Mouse (Mus musculus) testis, adult 2 months (tissue): ENCODE measurements around the gene Trim40. TPM values are rescaled to one million over a fixed set of nuclear protein-coding genes. Genes with fewer than 3 reads are reported as not detected.

Source experiments
- H3K27ac ChIP-seq: fragments of 200-500 bp; 2 replicates; pipeline ENCODE4 v1.5.1; 2012; ENCODE audit warnings: low read depth, low read length; ENCODE audit not compliant: control insufficient read depth, insufficient read depth
- H3K27me3 ChIP-seq: fragments of 200-500 bp; 2 replicates; pipeline ENCODE4 v1.6.1; 2012; ENCODE audit warnings: mild to moderate bottlenecking, low read length, moderate library complexity; ENCODE audit not compliant: control insufficient read depth, insufficient read depth
- H3K36me3 ChIP-seq: fragments of 200-500 bp; 2 replicates; pipeline ENCODE4 v1.6.1; 2012; ENCODE audit warnings: mild to moderate bottlenecking, low read length; ENCODE audit not compliant: control insufficient read depth, insufficient read depth
- H3K4me1 ChIP-seq: fragments of 200-500 bp; 2 replicates; pipeline ENCODE4 v1.6.1; 2012; ENCODE audit warnings: low read length; ENCODE audit not compliant: control insufficient read depth, insufficient read depth
- H3K4me3 ChIP-seq: fragments of 200-500 bp; 2 replicates; pipeline ENCODE4 v1.5.1; 2012; ENCODE audit warnings: low read depth, mild to moderate bottlenecking, low read length, moderate library complexity, mixed read lengths; ENCODE audit not compliant: control insufficient read depth
- CTCF ChIP-seq: fragments of 200-500 bp; IDR thresholded peaks from 2 replicates; pipeline ENCODE4 v1.5.1; 2012; ENCODE audit warnings: low read depth, mild to moderate bottlenecking, inconsistent platforms, low read length, moderate library complexity; ENCODE audit not compliant: control insufficient read depth, insufficient read depth, insufficient replicate concordance
- POLR2A ChIP-seq: fragments of 200-500 bp; IDR thresholded peaks from 2 replicates; pipeline ENCODE4 v1.6.1; 2012; ENCODE audit warnings: low read depth, mild to moderate bottlenecking, inconsistent platforms, low read length, moderate library complexity; ENCODE audit not compliant: control insufficient read depth
- polyA plus RNA-seq: library from polyadenylated mRNA; depleted of rRNA; stranded (reverse); fragments of >200 nt; gene quantifications from 2 replicates; pipeline ENCODE4 v1.2.3, GENCODE M21; 2012

Trim40 gene
- polyA plus RNA-seq, 1 experiment = not detected

GRCm38 (mm10) chr17:36869284-36869954 lies 20.5 kb downstream of the Trim40 start, which contains the start of gene Trim10:
Gene Trim10 (plus strand): TSS chr17:36869574.
- H3K27ac ChIP-seq = no peak within 1 kb of the TSS
- no peak for TF ChIP-seq POLR2A
- TF ChIP-seq CTCF = no peak
- H3K4me1 ChIP-seq = peaks cover 12% of the 10 kb centered on the region
- no peaks in the 10 kb centered on the region for H3K36me3 ChIP-seq
- H3K27me3 ChIP-seq = no peaks in the 10 kb centered on the region
- peak within 1 kb of the TSS; percentile 3 for H3K4me3 ChIP-seq

- Histone ChIP-seq H3K4me1 (peaks cover 12% of the 10 kb centered on the region), H3K36me3 (no peaks in the 10 kb centered on the region), H3K4me3 (no peak overlapping the region), H3K27me3 (no peaks in the 10 kb centered on the region), H3K27ac (no peak overlapping the region)
- TF ChIP-seq POLR2A (no peak), CTCF (no peak)
Measured at GRCm38 (mm10) chr17:36868836-36869235, 21.1 kb downstream of the Trim40 start.

- no peak within 1 kb of the TSS for H3K4me3 ChIP-seq
- no peak within 1 kb of the TSS for H3K27ac ChIP-seq
Measured at GRCm38 (mm10) chr17:36866719-36867527, 23.0 kb downstream of the Trim40 start, which contains the start of gene Trim15. Gene Trim15 (minus strand): TSS chr17:36867210.

GRCm38 (mm10) chr17:36861680-36862079 lies 28.2 kb downstream of the Trim40 start:
- H3K36me3 ChIP-seq = no peaks in the 10 kb centered on the region
- H3K27ac ChIP-seq = no peak overlapping the region
- H3K4me3 ChIP-seq = no peak overlapping the region
- peaks cover 2% of the 10 kb centered on the region; the same call in 1 of the 2 replicates for H3K4me1 ChIP-seq
- TF ChIP-seq POLR2A = no peak
- TF ChIP-seq CTCF = no peak
- no peaks in the 10 kb centered on the region for H3K27me3 ChIP-seq

More at GRCm38 (mm10) chr17:36866719-36867527, 23.0 kb downstream of the Trim40 start, which contains the start of gene Trim15:
- no peak for TF ChIP-seq POLR2A
- TF ChIP-seq CTCF = no peak
- H3K4me1 ChIP-seq = peaks cover 12% of the 10 kb centered on the region
- H3K36me3 ChIP-seq = no peaks in the 10 kb centered on the region
- no peaks in the 10 kb centered on the region for H3K27me3 ChIP-seq

- Histone ChIP-seq H3K27ac (no peak overlapping the region), H3K4me3 (no peak overlapping the region), H3K36me3 (no peaks in the 10 kb centered on the region), H3K4me1 (no peaks in the 10 kb centered on the region), H3K27me3 (no peaks in the 10 kb centered on the region)
- no peak for TF ChIP-seq CTCF
- TF ChIP-seq POLR2A = no peak
Measured at GRCm38 (mm10) chr17:36858181-36858580, 31.7 kb downstream of the Trim40 start.

GRCm38 (mm10) chr17:36856236-36856635 lies 33.7 kb downstream of the Trim40 start:
- no peak overlapping the region for H3K4me3 ChIP-seq
- no peaks in the 10 kb centered on the region for H3K27me3 ChIP-seq
- no peak overlapping the region for H3K27ac ChIP-seq
- no peaks in the 10 kb centered on the region for H3K36me3 ChIP-seq
- no peaks in the 10 kb centered on the region for H3K4me1 ChIP-seq
- TF ChIP-seq CTCF (no peak), POLR2A (no peak)

GRCm38 (mm10) chr17:36855484-36855883 lies 34.4 kb downstream of the Trim40 start:
- TF ChIP-seq POLR2A = no peak
- H3K4me1 ChIP-seq = no peaks in the 10 kb centered on the region
- no peaks in the 10 kb centered on the region for H3K36me3 ChIP-seq
- no peak overlapping the region for H3K27ac ChIP-seq
- no peak overlapping the region for H3K4me3 ChIP-seq
- no peaks in the 10 kb centered on the region for H3K27me3 ChIP-seq
